Mouse (Mus musculus) liver, embryonic 12.5 days (tissue): ENCODE results near the gene Ccpg1. TPM values are rescaled to one million over a fixed set of nuclear protein-coding genes. Genes with fewer than 3 reads are reported as not detected.

ENCODE experiments used
- ATAC-seq: fragments of 200-750 bp; cut with Nextera tagmentation; 2 replicates; pipeline ENCODE4 v1.8.0; 2017; ENCODE audit warnings: moderate number of reproducible peaks, mild to moderate bottlenecking, moderate library complexity
- H3K27ac ChIP-seq: fragments of 300-500 bp; sonication (generic); 2 replicates; pipeline ENCODE4 v1.5.1; 2016; ENCODE audit warnings: mild to moderate bottlenecking
- H3K27me3 ChIP-seq: fragments of 300-500 bp; sonication (generic); replicated peaks from 2 replicates; pipeline ENCODE4 v1.6.1; 2016; ENCODE audit warnings: mild to moderate bottlenecking, moderate library complexity
- H3K36me3 ChIP-seq: fragments of 300-500 bp; sonication (generic); 2 replicates; pipeline ENCODE4 v1.6.1; 2016; ENCODE audit warnings: mild to moderate bottlenecking, moderate library complexity
- H3K4me1 ChIP-seq: fragments of 300-500 bp; sonication (generic); 2 replicates; pipeline ENCODE4 v1.6.1; 2016
- H3K4me2 ChIP-seq: fragments of 300-500 bp; sonication (generic); 2 replicates; pipeline ENCODE4 v1.6.1; 2016; ENCODE audit warnings: mild to moderate bottlenecking, moderate library complexity
- H3K4me3 ChIP-seq: fragments of 300-500 bp; sonication (generic); 2 replicates; pipeline ENCODE4 v1.5.1; 2016; ENCODE audit warnings: mild to moderate bottlenecking, moderate library complexity
- H3K9ac ChIP-seq: fragments of 300-500 bp; sonication (generic); 2 replicates; pipeline ENCODE4 v1.6.1; 2016; ENCODE audit warnings: mild to moderate bottlenecking, moderate library complexity
- H3K9me3 ChIP-seq: fragments of 300-500 bp; sonication (generic); replicated peaks from 2 replicates; pipeline ENCODE4 v1.6.1; 2016; ENCODE audit warnings: mild to moderate bottlenecking, moderate library complexity
- WGBS: fragments of 180-500 bp; shearing (Covaris S2); methylation state at CpG from one replicate; pipeline ENCODE4 v1.1.7; 2016; ENCODE audit not compliant: insufficient replicate concordance; 5-methylcytosine and 5-hydroxymethylcytosine counted together
- polyA plus RNA-seq: library from polyadenylated mRNA; unstranded; fragments of >200 nt; fragmentation: Nextera tagmentation; extraction: Ambion mirVana; gene quantifications from 2 replicates; pipeline ENCODE4 v1.2.1, GENCODE M21; 2016

Gene Ccpg1
- polyA plus RNA-seq, 1 experiment from 2014 or later, result 12.6 TPM

- H3K27me3 ChIP-seq, result no peaks in the 10 kb centered on the region
- 29% methylated on average over 11 of the region's 11 CpGs for WGBS
- no peaks in the 10 kb centered on the region for H3K36me3 ChIP-seq
- no peak overlapping the region for H3K9ac ChIP-seq
- 0 out of 2 replicates have a peak overlapping the region, but pooled peaks have one; percentile 27 for H3K4me2 ChIP-seq
- H3K4me1 ChIP-seq, result no peaks in the 10 kb centered on the region
- H3K4me3 ChIP-seq, result no peak overlapping the region
- H3K9me3 ChIP-seq, result no peaks in the 10 kb centered on the region
- ATAC-seq, result 0 out of 2 replicates have a peak, but pooled peaks have one; percentile 42
- H3K27ac ChIP-seq, result no peak overlapping the region
Measured at GRCm38 (mm10) chr9:72968349-72969061, 16.7 kb upstream of the Ccpg1 start.

GRCm38 (mm10) chr9:72969874-72970273 lies 15.4 kb upstream of the Ccpg1 start:
- no peaks in the 10 kb centered on the region for H3K4me1 ChIP-seq
- whole genome bisulfite sequencing, result 61% methylated on average over 7 of the region's 7 CpGs
- H3K27ac ChIP-seq, result no peak overlapping the region
- no peak overlapping the region for H3K4me2 ChIP-seq
- no peaks in the 10 kb centered on the region for H3K9me3 ChIP-seq
- no peaks in the 10 kb centered on the region for H3K27me3 ChIP-seq
- H3K9ac ChIP-seq, result no peak overlapping the region
- H3K4me3 ChIP-seq, result no peak overlapping the region
- no peak for ATAC-seq
- H3K36me3 ChIP-seq, result no peaks in the 10 kb centered on the region

GRCm38 (mm10) chr9:72972435-72972834 lies 12.8 kb upstream of the Ccpg1 start:
- H3K4me1 ChIP-seq, result no peaks in the 10 kb centered on the region
- no peak overlapping the region for H3K27ac ChIP-seq
- no peak overlapping the region for H3K4me3 ChIP-seq
- H3K9ac ChIP-seq, result no peak overlapping the region
- no peaks in the 10 kb centered on the region for H3K36me3 ChIP-seq
- no peak overlapping the region for H3K4me2 ChIP-seq
- no peaks in the 10 kb centered on the region for H3K9me3 ChIP-seq
- ATAC-seq, result no peak
- 67% methylated on average over 5 of the region's 5 CpGs for WGBS
- H3K27me3 ChIP-seq, result no peaks in the 10 kb centered on the region

GRCm38 (mm10) chr9:72972984-72973383 lies 12.2 kb upstream of the Ccpg1 start:
- H3K4me3 ChIP-seq, result no peak overlapping the region
- no peaks in the 10 kb centered on the region for H3K9me3 ChIP-seq
- H3K27me3 ChIP-seq, result no peaks in the 10 kb centered on the region
- H3K27ac ChIP-seq, result no peak overlapping the region
- no peaks in the 10 kb centered on the region for H3K36me3 ChIP-seq
- ATAC-seq, result no peak
- no peak overlapping the region for H3K9ac ChIP-seq
- H3K4me2 ChIP-seq, result no peak overlapping the region
- H3K4me1 ChIP-seq, result no peaks in the 10 kb centered on the region

- WGBS, result 71% methylated on average over 5 of the region's 5 CpGs
- Histone ChIP-seq H3K36me3 (no peaks in the 10 kb centered on the region), H3K9ac (no peak overlapping the region), H3K27me3 (no peaks in the 10 kb centered on the region), H3K4me1 (no peaks in the 10 kb centered on the region), H3K4me3 (no peak overlapping the region), H3K9me3 (no peaks in the 10 kb centered on the region), H3K4me2 (no peak overlapping the region), H3K27ac (no peak overlapping the region)
- ATAC-seq, result no peak
Measured at GRCm38 (mm10) chr9:72974734-72975133, 10.5 kb upstream of the Ccpg1 start.

GRCm38 (mm10) chr9:72975242-72975641 lies 10.0 kb upstream of the Ccpg1 start:
- Histone ChIP-seq H3K9me3 (no peaks in the 10 kb centered on the region), H3K27ac (no peak overlapping the region), H3K36me3 (no peaks in the 10 kb centered on the region), H3K27me3 (no peaks in the 10 kb centered on the region), H3K4me3 (no peak overlapping the region), H3K9ac (no peak overlapping the region), H3K4me2 (no peak overlapping the region), H3K4me1 (no peaks in the 10 kb centered on the region)
- no peak for ATAC-seq
- WGBS, result 65% methylated on average over 1 of the region's 1 CpGs

GRCm38 (mm10) chr9:72983066-72983465 lies 2.2 kb upstream of the Ccpg1 start:
- no peaks in the 10 kb centered on the region for H3K9me3 ChIP-seq
- ATAC-seq, result no peak
- 45% methylated on average over 2 of the region's 2 CpGs for whole genome bisulfite sequencing
- no peaks in the 10 kb centered on the region for H3K36me3 ChIP-seq
- H3K27ac ChIP-seq, result no peak overlapping the region
- no peaks in the 10 kb centered on the region for H3K27me3 ChIP-seq
- H3K9ac ChIP-seq, result no peak overlapping the region
- no peak overlapping the region for H3K4me3 ChIP-seq
- H3K4me2 ChIP-seq, result no peak overlapping the region
- H3K4me1 ChIP-seq, result peaks cover 19% of the 10 kb centered on the region

GRCm38 (mm10) chr9:72987703-72988102 lies 2.5 kb downstream of the Ccpg1 start:
- Histone ChIP-seq H3K27me3 (no peaks in the 10 kb centered on the region), H3K4me3 (no peak overlapping the region), H3K4me2 (no peak overlapping the region), H3K27ac (no peak overlapping the region), H3K9me3 (no peaks in the 10 kb centered on the region), H3K36me3 (no peaks in the 10 kb centered on the region), H3K4me1 (peaks cover 19% of the 10 kb centered on the region), H3K9ac (no peak overlapping the region)
- WGBS, result 38% methylated on average over 3 of the region's 3 CpGs
- ATAC-seq, result no peak

GRCm38 (mm10) chr9:72988706-72989105 lies 3.5 kb downstream of the Ccpg1 start:
- 81% methylated on average over 5 of the region's 5 CpGs for WGBS
- no peak overlapping the region for H3K4me2 ChIP-seq
- H3K27me3 ChIP-seq, result no peaks in the 10 kb centered on the region
- no peaks in the 10 kb centered on the region for H3K36me3 ChIP-seq
- no peak overlapping the region for H3K4me3 ChIP-seq
- H3K9me3 ChIP-seq, result no peaks in the 10 kb centered on the region
- ATAC-seq, result no peak
- H3K9ac ChIP-seq, result no peak overlapping the region
- H3K4me1 ChIP-seq, result peaks cover 19% of the 10 kb centered on the region
- no peak overlapping the region for H3K27ac ChIP-seq

GRCm38 (mm10) chr9:72991420-72991819 lies 6.2 kb downstream of the Ccpg1 start:
- H3K4me3 ChIP-seq, result no peak overlapping the region
- H3K27me3 ChIP-seq, result no peaks in the 10 kb centered on the region
- H3K36me3 ChIP-seq, result no peaks in the 10 kb centered on the region
- H3K4me1 ChIP-seq, result peaks cover 3% of the 10 kb centered on the region
- 87% methylated on average over 2 of the region's 2 CpGs for WGBS
- no peaks in the 10 kb centered on the region for H3K9me3 ChIP-seq
- ATAC-seq, result no peak
- no peak overlapping the region for H3K4me2 ChIP-seq
- H3K9ac ChIP-seq, result no peak overlapping the region
- no peak overlapping the region for H3K27ac ChIP-seq

GRCm38 (mm10) chr9:72992576-72992975 lies 7.3 kb downstream of the Ccpg1 start:
- no peaks in the 10 kb centered on the region for H3K9me3 ChIP-seq
- H3K27me3 ChIP-seq, result no peaks in the 10 kb centered on the region
- no peak overlapping the region for H3K27ac ChIP-seq
- no peak overlapping the region for H3K4me2 ChIP-seq
- no peak for ATAC-seq
- no peaks in the 10 kb centered on the region for H3K36me3 ChIP-seq
- H3K9ac ChIP-seq, result no peak overlapping the region
- WGBS, result 73% methylated on average over 5 of the region's 5 CpGs
- H3K4me1 ChIP-seq, result no peaks in the 10 kb centered on the region
- H3K4me3 ChIP-seq, result no peak overlapping the region

GRCm38 (mm10) chr9:72996167-72996566 lies 10.9 kb downstream of the Ccpg1 start:
- no peaks in the 10 kb centered on the region for H3K9me3 ChIP-seq

GRCm38 (mm10) chr9:72996806-72997205 lies 11.6 kb downstream of the Ccpg1 start:
- H3K9ac ChIP-seq, result no peak overlapping the region
- ATAC-seq, result no peak
- no peak overlapping the region for H3K27ac ChIP-seq
- WGBS, result 67% methylated on average over 7 of the region's 7 CpGs
- no peaks in the 10 kb centered on the region for H3K36me3 ChIP-seq
- H3K4me1 ChIP-seq, result no peaks in the 10 kb centered on the region
- no peaks in the 10 kb centered on the region for H3K9me3 ChIP-seq
- no peak overlapping the region for H3K4me2 ChIP-seq
- H3K4me3 ChIP-seq, result no peak overlapping the region
- no peaks in the 10 kb centered on the region for H3K27me3 ChIP-seq

More at GRCm38 (mm10) chr9:72996167-72996566, 10.9 kb downstream of the Ccpg1 start:
- no peaks in the 10 kb centered on the region for H3K4me1 ChIP-seq
- no peaks in the 10 kb centered on the region for H3K27me3 ChIP-seq
- no peaks in the 10 kb centered on the region for H3K36me3 ChIP-seq
- no peak overlapping the region for H3K27ac ChIP-seq
- no peak overlapping the region for H3K4me2 ChIP-seq
- H3K4me3 ChIP-seq, result no peak overlapping the region
- H3K9ac ChIP-seq, result no peak overlapping the region
- no peak for ATAC-seq
